Mouse (Mus musculus) liver, embryonic 12.5 days (tissue): Measurements from ENCODE around the gene Zfp131. TPM values are rescaled to one million over a fixed set of nuclear protein-coding genes. Genes with fewer than 3 reads are reported as not detected.
"Not testable (repeated sequence)": the region's sequence is repeated elsewhere in the genome, so short reads cannot be mapped to it uniquely, and the experiment has no call there.

ENCODE experiments used
- ATAC-seq: fragments of 200-750 bp; cut with Nextera tagmentation; 2 replicates; pipeline ENCODE4 v1.8.0; 2017; ENCODE audit warnings: moderate number of reproducible peaks, mild to moderate bottlenecking, moderate library complexity
- H3K27ac ChIP-seq: fragments of 300-500 bp; sonication (generic); 2 replicates; pipeline ENCODE4 v1.5.1; 2016; ENCODE audit warnings: mild to moderate bottlenecking
- H3K27me3 ChIP-seq: fragments of 300-500 bp; sonication (generic); replicated peaks from 2 replicates; pipeline ENCODE4 v1.6.1; 2016; ENCODE audit warnings: mild to moderate bottlenecking, moderate library complexity
- H3K36me3 ChIP-seq: fragments of 300-500 bp; sonication (generic); 2 replicates; pipeline ENCODE4 v1.6.1; 2016; ENCODE audit warnings: mild to moderate bottlenecking, moderate library complexity
- H3K4me1 ChIP-seq: fragments of 300-500 bp; sonication (generic); 2 replicates; pipeline ENCODE4 v1.6.1; 2016
- H3K4me2 ChIP-seq: fragments of 300-500 bp; sonication (generic); 2 replicates; pipeline ENCODE4 v1.6.1; 2016; ENCODE audit warnings: mild to moderate bottlenecking, moderate library complexity
- H3K4me3 ChIP-seq: fragments of 300-500 bp; sonication (generic); 2 replicates; pipeline ENCODE4 v1.5.1; 2016; ENCODE audit warnings: mild to moderate bottlenecking, moderate library complexity
- H3K9ac ChIP-seq: fragments of 300-500 bp; sonication (generic); 2 replicates; pipeline ENCODE4 v1.6.1; 2016; ENCODE audit warnings: mild to moderate bottlenecking, moderate library complexity
- H3K9me3 ChIP-seq: fragments of 300-500 bp; sonication (generic); replicated peaks from 2 replicates; pipeline ENCODE4 v1.6.1; 2016; ENCODE audit warnings: mild to moderate bottlenecking, moderate library complexity
- WGBS: fragments of 180-500 bp; shearing (Covaris S2); methylation state at CpG from one replicate; pipeline ENCODE4 v1.1.7; 2016; ENCODE audit not compliant: insufficient replicate concordance; 5-methylcytosine and 5-hydroxymethylcytosine counted together
- polyA plus RNA-seq: library from polyadenylated mRNA; unstranded; fragments of >200 nt; fragmentation: Nextera tagmentation; extraction: Ambion mirVana; gene quantifications from 2 replicates; pipeline ENCODE4 v1.2.1, GENCODE M21; 2016

Gene Zfp131
- 25.5 and 28.4 TPM in 2 replicates for polyA plus RNA-seq

DNA sequence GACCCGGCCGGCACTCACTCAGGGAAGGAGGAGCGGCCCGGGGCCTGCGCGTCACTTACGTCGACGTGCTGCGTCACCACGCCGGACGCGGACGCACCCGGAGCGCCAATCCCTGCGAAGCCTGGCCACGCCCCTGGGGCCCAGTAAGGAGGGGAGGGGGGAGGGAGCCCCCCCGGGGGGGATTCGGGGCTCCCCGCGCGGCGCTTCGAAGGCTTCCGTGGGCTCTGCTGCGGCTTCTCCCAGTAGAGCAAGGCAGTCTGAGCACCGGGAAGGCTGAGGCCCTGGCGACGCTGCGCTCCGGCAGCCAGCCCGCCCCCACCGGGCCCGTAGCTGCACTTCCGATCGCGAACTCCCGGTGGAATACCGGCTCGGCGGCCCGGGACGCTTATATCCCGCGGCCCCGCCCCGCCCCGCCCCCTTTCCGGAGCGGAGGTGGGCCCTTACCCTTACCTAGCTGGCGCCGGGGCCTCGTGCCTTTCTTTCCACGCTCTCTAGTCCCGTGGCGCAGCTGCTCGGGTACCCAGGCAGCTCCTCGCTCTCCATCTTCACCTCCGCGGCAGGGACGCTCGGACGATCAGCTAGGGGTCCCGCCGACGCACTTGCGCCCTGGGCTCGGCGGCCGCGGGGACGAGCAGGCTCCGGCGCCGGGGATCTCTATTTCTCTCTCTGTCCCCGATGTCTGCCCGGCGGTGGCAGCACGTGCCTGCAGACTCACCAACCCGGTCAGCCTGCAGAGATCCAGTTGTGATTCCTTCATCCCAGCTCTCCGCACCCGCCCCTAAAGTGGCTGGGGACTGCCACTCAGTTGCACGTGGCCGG, at the start of gene Zfp131:
Zfp131 (minus strand) TSS at position 129 of the 819 bp plus-strand sequence.
- Histone ChIP-seq H3K4me2 (peak within 1 kb of the TSS; percentile 92), H3K27ac (peak within 1 kb of the TSS; percentile 89), H3K9ac (peak within 1 kb of the TSS; percentile 94), H3K4me1 (peaks cover 39% of the 10 kb centered on the region), H3K36me3 (peaks cover 28% of the 10 kb centered on the region), H3K4me3 (peak within 1 kb of the TSS; percentile 91), H3K9me3 (no peaks in the 10 kb centered on the region), H3K27me3 (no peaks in the 10 kb centered on the region)
- ATAC-seq, result peak; percentile 97
- WGBS, result under 1% methylated on average over 64 of the region's 86 CpGs

DNA sequence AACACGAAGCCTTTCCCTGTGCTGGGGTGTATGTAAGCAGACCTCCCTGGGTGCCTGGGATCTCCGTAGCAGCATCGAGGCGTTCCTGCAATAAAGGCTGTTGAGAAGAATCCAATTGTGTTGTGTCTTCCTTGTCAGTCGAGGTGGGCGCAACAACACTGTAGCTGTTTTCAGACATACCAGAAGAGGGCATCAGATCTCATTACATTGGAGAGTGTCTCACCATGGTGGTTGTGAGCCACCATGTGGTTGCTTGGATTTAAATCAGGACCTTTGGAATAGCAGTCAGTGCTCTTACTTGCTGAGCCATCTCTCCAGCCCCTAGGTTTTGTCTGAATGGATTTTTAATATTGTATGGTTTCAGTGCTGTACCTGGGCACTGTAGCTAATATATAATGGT, 49.3 kb upstream of the Zfp131 start:
- H3K9ac ChIP-seq, H3K9me3 ChIP-seq, H3K36me3 ChIP-seq, H3K4me1 ChIP-seq, ATAC-seq, H3K4me2 ChIP-seq, H3K27ac ChIP-seq, H3K4me3 ChIP-seq: not testable (repeated sequence)
- 23% methylated on average over 6 of the region's 6 CpGs for WGBS
- peaks cover 20% of the 10 kb centered on the region for H3K27me3 ChIP-seq

DNA sequence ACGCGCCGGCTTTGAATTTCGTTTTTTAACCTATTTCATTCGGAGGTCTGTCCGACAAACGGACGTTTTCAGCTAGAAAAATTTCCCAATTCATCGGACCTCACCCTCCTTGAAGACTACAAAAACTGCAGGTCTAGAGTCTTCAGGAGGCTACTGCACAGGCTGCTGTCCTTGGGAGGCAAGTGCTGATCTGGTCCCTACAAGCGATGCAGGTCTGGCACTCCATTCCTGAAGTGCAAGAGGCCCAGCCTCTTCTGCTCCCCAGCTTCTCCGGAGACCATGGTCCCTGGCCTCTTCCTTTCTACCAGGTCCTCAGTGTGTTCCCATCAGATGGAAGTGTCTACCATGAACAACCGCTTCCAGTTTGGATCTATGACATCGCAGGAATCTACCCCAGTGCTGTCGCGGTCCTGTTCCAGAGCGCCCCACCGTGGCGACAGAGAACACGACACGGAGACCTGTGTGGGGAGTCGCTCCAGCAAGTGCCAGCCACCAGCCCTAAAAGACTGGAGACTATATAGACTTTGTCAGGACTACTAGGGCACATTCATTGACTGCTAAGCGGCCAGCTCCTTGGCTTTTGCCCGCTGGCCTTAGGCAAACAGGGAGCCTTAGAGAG, 47.1 kb upstream of the Zfp131 start:
- H3K4me2 ChIP-seq, H3K4me1 ChIP-seq, H3K9ac ChIP-seq, H3K9me3 ChIP-seq, H3K4me3 ChIP-seq, H3K27ac ChIP-seq, ATAC-seq, H3K36me3 ChIP-seq: not testable (repeated sequence)
- peaks cover 20% of the 10 kb centered on the region for H3K27me3 ChIP-seq
- WGBS, result 7% methylated on average over 14 of the region's 23 CpGs

DNA sequence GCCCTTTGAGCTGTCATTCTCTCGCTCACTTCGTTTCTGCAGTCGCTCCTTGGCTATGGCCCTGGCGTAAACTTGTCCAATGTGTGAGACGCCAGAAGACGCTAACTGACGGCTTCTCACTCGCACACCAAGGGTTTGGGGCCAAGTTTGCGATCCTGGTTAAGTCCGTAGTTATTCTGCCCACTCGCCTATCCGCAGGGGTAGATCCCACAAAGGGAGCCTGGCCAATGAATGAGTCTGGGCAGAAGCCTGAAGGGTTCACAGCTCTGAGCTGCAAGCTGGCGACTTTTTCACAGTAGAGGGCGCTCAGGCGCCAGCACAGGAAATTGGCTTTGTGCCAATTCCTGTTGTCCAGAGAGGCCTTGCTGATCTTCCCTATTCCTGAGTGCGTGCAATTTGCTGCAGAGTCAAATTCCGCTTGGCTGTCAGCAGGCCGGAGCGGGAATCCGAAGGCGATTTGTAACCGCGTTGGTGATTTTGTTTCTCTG, 45.7 kb upstream of the Zfp131 start:
- H3K4me2 ChIP-seq, result peak overlapping the region; percentile 41
- not testable (repeated sequence) for H3K36me3 ChIP-seq, H3K9ac ChIP-seq, H3K27ac ChIP-seq, H3K4me3 ChIP-seq, H3K9me3 ChIP-seq, H3K4me1 ChIP-seq
- peak; percentile 57 for ATAC-seq
- peaks cover 20% of the 10 kb centered on the region for H3K27me3 ChIP-seq
- 8% methylated on average over 23 of the region's 23 CpGs for WGBS

DNA sequence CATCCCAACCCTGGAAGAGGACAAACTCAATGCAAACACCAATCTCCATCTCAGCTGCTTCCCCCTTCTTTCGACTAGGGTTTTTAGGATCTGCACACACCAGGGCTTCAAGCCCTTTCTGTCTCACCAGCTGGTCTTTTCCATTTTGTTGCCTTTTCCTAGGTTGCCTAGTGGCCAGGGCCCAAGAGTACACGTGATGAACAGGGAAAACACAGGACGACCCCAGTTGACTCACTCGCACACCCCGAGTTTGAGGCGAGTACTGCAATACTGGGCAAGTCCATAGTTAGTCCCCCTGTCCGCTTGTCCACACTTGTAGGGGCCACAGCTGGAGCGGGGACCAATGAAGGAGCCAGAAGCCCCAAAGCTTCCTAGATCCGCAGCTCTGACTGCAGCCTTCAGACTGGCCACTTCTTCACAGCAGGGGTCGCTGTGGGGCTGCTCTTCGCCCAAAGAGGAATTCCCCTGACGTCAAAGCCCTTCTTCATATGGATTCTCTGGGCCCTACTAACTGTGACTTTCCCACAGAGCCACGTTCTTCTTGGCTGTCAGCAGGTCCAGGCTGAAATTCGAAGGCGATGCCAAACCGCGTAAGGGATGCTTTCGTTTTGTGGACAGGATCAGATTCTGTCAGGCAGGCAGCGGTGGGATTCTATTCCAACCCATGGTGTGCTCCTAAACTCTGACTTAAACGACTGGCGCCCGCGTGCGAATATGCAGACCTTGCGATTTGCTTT, 44.8 kb upstream of the Zfp131 start, which contains the start of gene D13Ertd608e:
D13Ertd608e (plus strand) TSS at position 687 of the 737 bp plus-strand sequence.
- H3K9ac ChIP-seq, H3K27ac ChIP-seq, H3K36me3 ChIP-seq, H3K4me3 ChIP-seq, H3K4me1 ChIP-seq, H3K9me3 ChIP-seq: not testable (repeated sequence)
- ATAC-seq, result peak; percentile 27
- H3K4me2 ChIP-seq, result peak within 1 kb of the TSS; percentile 41
- peaks cover 20% of the 10 kb centered on the region for H3K27me3 ChIP-seq
- 7% methylated on average over 19 of the region's 25 CpGs for WGBS

DNA sequence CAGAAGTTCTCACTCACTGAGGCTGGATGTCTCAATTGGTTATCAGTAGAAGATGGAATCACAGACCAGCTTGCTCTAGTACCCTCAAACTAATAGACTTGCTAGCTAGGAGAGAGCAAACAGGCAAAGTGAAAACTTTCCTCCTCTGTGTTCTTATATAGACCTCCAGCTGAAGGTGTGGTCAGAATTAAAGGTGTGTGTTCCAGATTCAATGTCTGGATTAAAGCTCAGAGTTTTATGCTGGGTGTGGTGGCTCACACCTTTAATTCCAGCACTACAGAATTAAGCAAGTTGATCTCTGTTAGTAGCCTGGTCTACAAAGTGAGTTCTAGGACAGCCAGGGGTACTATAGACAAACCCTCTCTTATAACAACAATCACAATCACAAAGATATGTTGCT, 39.4 kb upstream of the Zfp131 start, which contains the start of gene AF067063:
AF067063 (minus strand) TSS at position 101 of the 400 bp plus-strand sequence.
- not testable (repeated sequence) for H3K4me1 ChIP-seq, H3K36me3 ChIP-seq, H3K4me2 ChIP-seq, H3K9me3 ChIP-seq, H3K9ac ChIP-seq, H3K4me3 ChIP-seq, H3K27ac ChIP-seq, ATAC-seq, H3K27me3 ChIP-seq

DNA sequence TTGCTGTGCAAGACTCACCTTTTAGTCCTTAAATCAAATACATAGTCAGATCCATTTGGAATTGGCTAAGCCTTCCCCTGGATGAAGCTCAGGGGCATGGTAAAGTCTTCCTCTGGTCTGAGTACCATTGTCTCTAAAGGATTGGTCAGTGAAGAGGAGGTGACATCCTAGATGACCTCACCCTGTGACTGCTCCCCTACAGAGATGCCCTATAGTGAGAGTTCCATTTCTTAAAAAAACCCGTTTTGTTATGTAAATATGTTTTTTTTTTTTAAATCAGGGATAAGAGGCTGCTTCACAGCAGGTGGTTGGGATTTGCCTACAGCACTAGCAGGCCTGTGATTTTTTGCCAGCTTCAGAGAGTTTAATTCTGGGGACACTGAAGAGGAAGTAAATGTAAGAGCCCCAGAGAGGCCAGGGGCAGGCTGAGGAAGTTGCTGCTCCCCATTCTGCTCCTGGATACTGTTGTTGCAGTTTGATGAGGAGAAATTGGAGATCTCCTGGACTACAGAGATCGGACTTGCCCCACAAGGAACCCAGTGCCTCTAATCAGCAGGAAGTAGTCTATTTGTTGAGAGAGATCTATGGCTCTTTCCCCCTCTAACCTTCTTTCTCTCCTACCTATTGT, 27.0 kb upstream of the Zfp131 start:
- WGBS, result 27% methylated on average over 2 of the region's 2 CpGs
- Histone ChIP-seq H3K4me3 (no peak overlapping the region), H3K9ac (no peak overlapping the region), H3K4me2 (no peak overlapping the region), H3K27me3 (no peaks in the 10 kb centered on the region), H3K9me3 (no peaks in the 10 kb centered on the region), H3K4me1 (no peaks in the 10 kb centered on the region), H3K27ac (no peak overlapping the region), H3K36me3 (no peaks in the 10 kb centered on the region)
- ATAC-seq, result no peak

DNA sequence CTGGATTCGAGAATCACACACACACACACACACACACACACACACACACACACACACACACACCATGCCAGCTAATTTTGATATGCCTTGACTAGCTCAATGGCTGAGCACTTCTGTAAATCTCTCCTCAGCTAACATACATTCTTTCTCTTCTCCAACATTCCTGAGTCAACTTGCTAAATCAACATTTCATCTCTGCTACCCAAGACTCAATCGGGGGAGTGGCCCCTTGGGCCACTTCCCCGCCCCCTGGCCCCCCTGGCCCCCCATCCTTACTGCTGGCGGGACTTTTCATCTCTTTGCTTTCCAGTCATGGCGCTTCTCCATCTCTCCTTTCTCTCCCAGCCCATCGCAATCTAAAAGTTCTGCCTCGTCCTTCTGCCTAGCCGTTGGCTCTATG, 26.1 kb upstream of the Zfp131 start:
- no peak overlapping the region for H3K9ac ChIP-seq
- WGBS, result 46% methylated on average over 8 of the region's 8 CpGs
- ATAC-seq, result no peak
- no peak overlapping the region for H3K27ac ChIP-seq
- no peaks in the 10 kb centered on the region for H3K36me3 ChIP-seq
- no peaks in the 10 kb centered on the region for H3K4me1 ChIP-seq
- H3K9me3 ChIP-seq, result no peaks in the 10 kb centered on the region
- no peak overlapping the region for H3K4me2 ChIP-seq
- no peaks in the 10 kb centered on the region for H3K27me3 ChIP-seq
- no peak overlapping the region for H3K4me3 ChIP-seq

DNA sequence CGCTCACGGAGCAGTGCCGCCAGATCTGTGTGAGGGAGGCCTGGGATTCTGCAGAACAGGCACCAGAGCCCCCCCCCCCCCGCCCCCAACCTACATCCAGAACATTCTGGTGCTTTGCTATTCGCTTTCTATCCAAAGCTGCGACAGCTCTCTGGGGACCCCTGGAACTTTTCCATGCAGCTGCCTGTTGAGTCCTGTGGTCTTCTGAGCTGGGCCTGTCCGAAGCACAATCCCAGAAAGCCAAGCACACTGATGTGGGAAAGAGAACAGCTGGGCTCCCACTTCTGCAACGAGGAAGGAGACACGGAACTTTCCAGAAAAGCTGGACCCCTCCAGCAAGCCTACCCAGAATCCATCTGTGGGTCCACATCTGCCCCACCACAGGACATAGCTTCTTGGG, 19.3 kb upstream of the Zfp131 start:
- ATAC-seq, result no peak
- Histone ChIP-seq H3K4me3 (no peak overlapping the region), H3K9me3 (no peaks in the 10 kb centered on the region), H3K27ac (no peak overlapping the region), H3K4me2 (no peak overlapping the region), H3K36me3 (no peaks in the 10 kb centered on the region), H3K27me3 (no peaks in the 10 kb centered on the region), H3K9ac (no peak overlapping the region), H3K4me1 (no peaks in the 10 kb centered on the region)
- WGBS, result 76% methylated on average over 9 of the region's 9 CpGs

DNA sequence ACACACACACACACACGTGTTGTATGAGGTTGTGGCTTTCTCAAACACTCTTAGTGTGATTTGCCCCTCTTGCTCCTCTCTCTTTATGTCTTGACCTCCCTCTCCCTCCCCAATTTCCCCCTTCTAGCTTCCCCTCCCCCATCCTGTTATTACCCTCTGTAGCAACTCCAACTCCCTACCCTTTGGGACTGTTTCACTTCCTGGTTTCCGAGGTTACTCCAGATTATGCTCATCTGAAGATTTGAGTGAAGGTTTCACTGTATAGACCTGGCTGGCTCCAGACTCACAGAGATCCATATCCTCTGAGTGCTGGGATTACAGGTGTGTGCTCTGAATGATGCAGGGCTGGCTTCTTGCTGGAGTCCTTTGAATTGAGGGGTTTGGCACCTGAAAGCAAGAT, 18.2 kb upstream of the Zfp131 start:
- H3K4me1 ChIP-seq, result no peaks in the 10 kb centered on the region
- H3K4me2 ChIP-seq, result no peak overlapping the region
- H3K9me3 ChIP-seq, result no peaks in the 10 kb centered on the region
- no peak overlapping the region for H3K9ac ChIP-seq
- H3K4me3 ChIP-seq, result no peak overlapping the region
- no peak for ATAC-seq
- WGBS, result 56% methylated on average over 2 of the region's 2 CpGs
- no peaks in the 10 kb centered on the region for H3K27me3 ChIP-seq
- no peak overlapping the region for H3K27ac ChIP-seq
- H3K36me3 ChIP-seq, result no peaks in the 10 kb centered on the region

DNA sequence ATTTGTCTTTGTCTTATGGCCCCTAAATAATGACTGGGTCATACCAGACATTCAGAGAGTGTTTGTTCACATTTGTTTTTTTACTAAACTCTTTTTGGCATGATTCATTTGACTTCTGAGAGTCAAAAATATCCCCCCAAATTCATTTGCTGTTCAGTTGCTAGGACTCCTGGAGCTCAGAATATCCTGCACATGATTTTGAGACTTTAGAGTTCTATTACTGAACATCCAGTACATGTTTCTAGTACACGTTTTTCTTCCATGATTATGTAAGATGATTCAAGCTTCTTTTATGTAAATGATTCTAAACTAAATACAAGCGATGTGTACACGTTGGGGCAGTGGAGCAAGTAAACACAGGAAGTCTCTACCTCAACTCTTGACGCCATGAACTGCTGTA, 7.0 kb upstream of the Zfp131 start:
- no peaks in the 10 kb centered on the region for H3K27me3 ChIP-seq
- ATAC-seq, result no peak
- WGBS, result 47% methylated on average over 4 of the region's 4 CpGs
- H3K4me2 ChIP-seq, result no peak overlapping the region
- peaks cover 9% of the 10 kb centered on the region for H3K4me1 ChIP-seq
- H3K27ac ChIP-seq, result no peak overlapping the region
- no peaks in the 10 kb centered on the region for H3K9me3 ChIP-seq
- H3K9ac ChIP-seq, result no peak overlapping the region
- no peak overlapping the region for H3K4me3 ChIP-seq
- no peaks in the 10 kb centered on the region for H3K36me3 ChIP-seq
